Comparison of ENCODE assay signal across 7 mouse cellular contexts in the genomic region with DNA sequence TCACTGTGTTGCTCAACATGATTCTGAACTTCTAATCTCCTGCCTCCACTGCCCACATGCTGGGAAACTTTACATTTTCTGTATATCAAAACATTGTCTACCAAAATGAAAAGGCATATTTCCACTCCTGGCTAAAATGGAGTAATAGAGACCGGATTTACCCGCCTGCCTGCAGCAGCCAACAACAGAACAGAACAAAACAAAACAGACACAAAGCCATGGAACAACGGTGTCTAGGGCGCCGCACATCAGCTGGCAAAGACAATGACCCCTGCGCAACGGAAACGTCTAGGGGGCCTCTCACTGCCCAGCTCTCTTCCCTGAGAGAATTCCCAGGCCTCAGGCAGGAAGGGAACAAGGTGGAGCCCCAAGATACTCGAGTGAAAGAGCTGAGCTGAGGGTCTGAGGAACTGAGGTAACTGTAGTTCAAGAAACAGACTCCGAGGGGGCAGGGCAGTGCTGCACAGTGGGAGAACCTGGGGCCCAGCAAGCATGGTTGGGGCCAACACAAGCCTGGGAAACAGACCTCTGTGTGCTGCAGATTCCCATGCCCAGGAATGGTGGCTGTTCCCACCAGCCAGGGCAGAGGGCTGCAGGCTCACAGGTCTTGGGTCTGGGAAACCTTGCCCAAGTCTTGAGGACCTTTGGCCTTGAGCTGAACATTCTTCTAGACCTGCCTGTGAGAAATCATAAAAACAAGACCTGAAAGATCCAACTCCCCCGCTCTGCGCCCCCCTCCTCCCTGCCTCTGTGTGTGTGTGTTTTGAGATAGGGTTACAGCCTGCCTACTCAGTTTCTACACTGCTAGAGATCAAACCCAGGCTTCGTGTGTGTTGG. TPM values are rescaled to one million over a fixed set of nuclear protein-coding genes. Genes with fewer than 3 reads are reported as not detected.
A peak's percentile ranks its signal among the peaks of the same experiment; 100 is the strongest.
DNase-seq lines count a peak whose midpoint lies in the region; ATAC-seq and TF ChIP-seq lines count a peak whose summit lies in the region.

No protein-coding gene starts in this region.

- H3K4me2 ChIP-seq in midbrain, embryonic 11.5 days: no peak overlapping the region
- no peak overlapping the region for H3K4me2 ChIP-seq in midbrain, embryonic 14.5 days (ENCODE audit: low read length)
- H3K4me2 ChIP-seq in limb, embryonic 11.5 days (ENCODE audit: low read depth, severe bottlenecking): no peak overlapping the region
- H3K4me2 ChIP-seq in stomach, embryonic 15.5 days: no peak overlapping the region

- no peak overlapping the region for H3K4me3 ChIP-seq in midbrain, embryonic 11.5 days (ENCODE audit: low read depth, low read length)
- no peak overlapping the region for H3K4me3 ChIP-seq in midbrain, embryonic 14.5 days (replicated peaks; ENCODE audit: low read depth, low read length)
- H3K4me3 ChIP-seq in heart, embryonic 10.5 days: no peak overlapping the region
- H3K4me3 ChIP-seq in limb, embryonic 11.5 days (ENCODE audit: low read depth, low read length): no peak overlapping the region
- H3K4me3 ChIP-seq in stomach, embryonic 15.5 days (replicated peaks): no peak overlapping the region
- H3K4me3 ChIP-seq in thymus, adult 2 months (ENCODE audit: control insufficient read depth, insufficient read depth, low read length): no peak overlapping the region

- TF ChIP-seq POLR2A in thymus, adult 2 months (IDR thresholded peaks at IDR 0.05; ENCODE audit: control insufficient read depth, extremely low read depth, insufficient read depth, low read length, poor library complexity): no peak

- H3K27me3 ChIP-seq in midbrain, embryonic 11.5 days (ENCODE audit: control insufficient read depth, insufficient read depth, low read length): no peaks in the 10 kb centered on the region
- H3K27me3 ChIP-seq in midbrain, embryonic 14.5 days (ENCODE audit: control insufficient read depth, insufficient read depth, low read length): no peaks in the 10 kb centered on the region
- H3K27me3 ChIP-seq in heart, embryonic 10.5 days (ENCODE audit: insufficient read depth, poor library complexity, severe bottlenecking): no peaks in the 10 kb centered on the region
- H3K27me3 ChIP-seq in limb, embryonic 11.5 days (ENCODE audit: control insufficient read depth, insufficient read depth, low read length): no peaks in the 10 kb centered on the region
- no peaks in the 10 kb centered on the region for H3K27me3 ChIP-seq in stomach, embryonic 15.5 days (replicated peaks)
- H3K27me3 ChIP-seq in thymus, adult 2 months (ENCODE audit: control insufficient read depth, insufficient read depth, low read length): no peaks in the 10 kb centered on the region

- no peaks in the 10 kb centered on the region for H3K9me3 ChIP-seq in midbrain, embryonic 11.5 days (ENCODE audit: control insufficient read depth, low read length)
- H3K9me3 ChIP-seq in midbrain, embryonic 14.5 days (ENCODE audit: control insufficient read depth, low read length): no peaks in the 10 kb centered on the region
- no peaks in the 10 kb centered on the region for H3K9me3 ChIP-seq in heart, embryonic 10.5 days
- no peaks in the 10 kb centered on the region for H3K9me3 ChIP-seq in limb, embryonic 11.5 days (ENCODE audit: control insufficient read depth, low read length)
- no peaks in the 10 kb centered on the region for H3K9me3 ChIP-seq in stomach, embryonic 15.5 days

- no peaks in the 10 kb centered on the region for H3K36me3 ChIP-seq in midbrain, embryonic 11.5 days (ENCODE audit: control insufficient read depth, insufficient read depth, low read length)
- H3K36me3 ChIP-seq in midbrain, embryonic 14.5 days (ENCODE audit: control insufficient read depth, insufficient read depth, low read length): no peaks in the 10 kb centered on the region
- H3K36me3 ChIP-seq in heart, embryonic 10.5 days: no peaks in the 10 kb centered on the region
- H3K36me3 ChIP-seq in limb, embryonic 11.5 days (ENCODE audit: control insufficient read depth, insufficient read depth, low read length): no peaks in the 10 kb centered on the region
- no peaks in the 10 kb centered on the region for H3K36me3 ChIP-seq in stomach, embryonic 15.5 days
- H3K36me3 ChIP-seq in thymus, adult 2 months (ENCODE audit: control insufficient read depth, insufficient read depth, low read length): no peaks in the 10 kb centered on the region

- H3K27ac ChIP-seq in midbrain, embryonic 11.5 days (ENCODE audit: low read depth, low read length): peak overlapping the region; percentile 65
- no peak overlapping the region for H3K27ac ChIP-seq in midbrain, embryonic 14.5 days (replicated peaks; ENCODE audit: low read depth, low read length)
- H3K27ac ChIP-seq in heart, embryonic 10.5 days: peak overlapping the region; percentile 89
- H3K27ac ChIP-seq in limb, embryonic 11.5 days (replicated peaks; ENCODE audit: low read depth, low read length): peak overlapping the region; percentile 85
- H3K27ac ChIP-seq in stomach, embryonic 15.5 days: peak overlapping the region; percentile 83
- H3K27ac ChIP-seq in thymus, adult 2 months (ENCODE audit: control insufficient read depth, insufficient read depth, low read length): no peak overlapping the region

- peak; percentile 46; the same call in 1 of the 2 replicates for ATAC-seq in midbrain, embryonic 11.5 days (ENCODE audit: low FRiP score)
- no peak for ATAC-seq in midbrain, embryonic 14.5 days (ENCODE audit: low FRiP score, low TSS enrichment)
- peak; percentile 68 for ATAC-seq in limb, embryonic 11.5 days (ENCODE audit: insufficient number of reproducible peaks, low FRiP score, low TSS enrichment, low read depth)
- peak; percentile 40; the same call in 1 of the 2 replicates for ATAC-seq in stomach, embryonic 15.5 days (ENCODE audit: insufficient read depth, low FRiP score, low read depth)

- TF ChIP-seq CTCF in thymus, adult 2 months (IDR thresholded peaks at IDR 0.05; ENCODE audit: borderline replicate concordance, control insufficient read depth, extremely low read depth, insufficient read depth, low read length, poor library complexity): no peak

- H3K9ac ChIP-seq in midbrain, embryonic 11.5 days (ENCODE audit: low read length): peak overlapping the region; percentile 47
- H3K9ac ChIP-seq in midbrain, embryonic 14.5 days (replicated peaks; ENCODE audit: low read length): no peak overlapping the region
- H3K9ac ChIP-seq in limb, embryonic 11.5 days (ENCODE audit: low read length): peak overlapping the region; percentile 3; the same call in 1 of the 2 replicates
- H3K9ac ChIP-seq in stomach, embryonic 15.5 days: no peak overlapping the region

- 27% methylated on average over 13 of the region's 13 CpGs for WGBS in midbrain, embryonic 11.5 days
- 23% methylated on average over 13 of the region's 13 CpGs for WGBS in midbrain, embryonic 14.5 days
- 36% methylated on average over 13 of the region's 13 CpGs for WGBS in heart, embryonic 10.5 days
- 50% methylated on average over 13 of the region's 13 CpGs for WGBS in limb, embryonic 11.5 days
- WGBS in stomach, embryonic 15.5 days: 35% methylated on average over 13 of the region's 13 CpGs
- 81% methylated on average over 13 of the region's 13 CpGs for WGBS in thymus, adult 2 months

- peak; percentile 93 for DNase-seq in midbrain, embryonic 11.5 days (ENCODE audit: low spot score, missing footprints)
- no peak for DNase-seq in midbrain, embryonic 14.5 days
- no peak for DNase-seq in heart, embryonic 10.5 days (ENCODE audit: low spot score)
- DNase-seq in limb, embryonic 11.5 days (ENCODE audit: low spot score): peak; percentile 64
- DNase-seq in thymus, adult 2 months: no peak
- DNase-seq in cerebellum, adult 18-20 months: no peak

- H3K4me1 ChIP-seq in midbrain, embryonic 11.5 days (ENCODE audit: control insufficient read depth, insufficient read depth, low read length): peaks cover 21% of the 10 kb centered on the region
- no peaks in the 10 kb centered on the region for H3K4me1 ChIP-seq in midbrain, embryonic 14.5 days (ENCODE audit: control insufficient read depth, insufficient read depth, low read length)
- peaks cover 74% of the 10 kb centered on the region for H3K4me1 ChIP-seq in heart, embryonic 10.5 days
- H3K4me1 ChIP-seq in limb, embryonic 11.5 days (ENCODE audit: control insufficient read depth, insufficient read depth, low read length): peaks cover 37% of the 10 kb centered on the region
- peaks cover 45% of the 10 kb centered on the region for H3K4me1 ChIP-seq in stomach, embryonic 15.5 days
- H3K4me1 ChIP-seq in thymus, adult 2 months (replicated peaks; ENCODE audit: control insufficient read depth, insufficient read depth, low read length): no peaks in the 10 kb centered on the region

RNA-seq across cellular contexts. Expression of a gene that starts 6.9 kb away (rescaled TPM):
- polyA plus RNA-seq in midbrain, embryonic 11.5 days (2014; fragmentation: Nextera tagmentation; extraction: Ambion mirVana): 13.9 and 16.6 TPM in 2 replicates
- polyA plus RNA-seq in midbrain, embryonic 14.5 days (2014; fragmentation: Nextera tagmentation; extraction: Ambion mirVana): 11.9 and 23.9 TPM in 2 replicates
- polyA plus RNA-seq in heart, embryonic 10.5 days (2016; fragmentation: Nextera tagmentation; extraction: Ambion mirVana): 17.1 and 25.1 TPM in 2 replicates
- polyA plus RNA-seq in limb, embryonic 11.5 days (2014; fragmentation: Nextera tagmentation; extraction: Ambion mirVana): 17.8 and 19.7 TPM in 2 replicates
- polyA plus RNA-seq in stomach, embryonic 15.5 days (2015; fragmentation: Nextera tagmentation; extraction: Ambion mirVana): 21.9 and 26.2 TPM in 2 replicates
- 16.7 and 21.3 TPM in 2 replicates for polyA plus RNA-seq in thymus, adult 2 months (2012; rRNA removed)

RNA-seq across cellular contexts. Expression of a gene that starts 26.9 kb away (rescaled TPM):
- polyA plus RNA-seq in midbrain, embryonic 11.5 days (2014; fragmentation: Nextera tagmentation; extraction: Ambion mirVana): 0.77 and 2.0 TPM in 2 replicates
- 1.1 TPM in 1 of 2 replicates, not detected in the other for polyA plus RNA-seq in midbrain, embryonic 14.5 days (2014; fragmentation: Nextera tagmentation; extraction: Ambion mirVana)
- polyA plus RNA-seq in heart, embryonic 10.5 days (2016; fragmentation: Nextera tagmentation; extraction: Ambion mirVana): 9.5 and 10.4 TPM in 2 replicates
- 8.0 and 10.8 TPM in 2 replicates for polyA plus RNA-seq in limb, embryonic 11.5 days (2014; fragmentation: Nextera tagmentation; extraction: Ambion mirVana)
- polyA plus RNA-seq in stomach, embryonic 15.5 days (2015; fragmentation: Nextera tagmentation; extraction: Ambion mirVana): 4.6 and 11.8 TPM in 2 replicates
- 1.1 and 2.2 TPM in 2 replicates for polyA plus RNA-seq in thymus, adult 2 months (2012; rRNA removed)

Comparison
In these comparisons a context has a peak if more than half of its experiments do, and no peak if none do; other contexts are left out.
1. DNase-seq: peak in midbrain, embryonic 11.5 days (single experiment) and limb, embryonic 11.5 days (single experiment); none in midbrain, embryonic 14.5 days (single experiment), heart, embryonic 10.5 days (single experiment), thymus, adult 2 months (single experiment) and cerebellum, adult 18-20 months (0 of 2).
2. H3K27ac ChIP-seq: peak in midbrain, embryonic 11.5 days (single experiment), heart, embryonic 10.5 days (single experiment), limb, embryonic 11.5 days (single experiment) and stomach, embryonic 15.5 days (single experiment); none in midbrain, embryonic 14.5 days (single experiment) and thymus, adult 2 months (single experiment).
3. H3K9ac ChIP-seq: peak in midbrain, embryonic 11.5 days (single experiment) and limb, embryonic 11.5 days (single experiment); none in midbrain, embryonic 14.5 days (single experiment) and stomach, embryonic 15.5 days (single experiment).